Mouse (Mus musculus) spleen, adult 2 months (tissue): Measurements from ENCODE around the gene Gatad2a.

Experiments
- CTCF ChIP-seq: fragments of 200-500 bp; IDR thresholded peaks from 2 replicates; pipeline ENCODE4 v1.5.1; 2011; ENCODE audit warnings: mild to moderate bottlenecking, inconsistent platforms; ENCODE audit not compliant: insufficient read depth, insufficient read length, insufficient replicate concordance; ENCODE audit errors: extremely low read depth
- POLR2A ChIP-seq: fragments of 200-500 bp; IDR thresholded peaks from 2 replicates; pipeline ENCODE4 v1.6.1; 2011; ENCODE audit warnings: low read depth, low read length, inconsistent platforms

- TF ChIP-seq POLR2A (no peak), CTCF (no peak)
These were observed 8.2 kb upstream of the Gatad2a start for GRCm38 (mm10) chr8:70004345-70004744.
